Mouse (Mus musculus) kidney, postnatal 0 days (tissue): ENCODE data around the gene Olfr789. TPM values are rescaled to one million over a fixed set of nuclear protein-coding genes. Genes with fewer than 3 reads are reported as not detected.

Source experiments
- ATAC-seq: fragments of 200-750 bp; cut with Nextera tagmentation; replicated peaks from 2 replicates; pipeline ENCODE4 v1.8.0; 2017; ENCODE audit warnings: low read depth, moderate number of reproducible peaks, moderate TSS enrichment, moderate library complexity; ENCODE audit not compliant: low FRiP score
- DNase-seq: peaks from one replicate; pipeline ENCODE4 v3.0.0-alpha.2; 2016; ENCODE audit warnings: low spot score
- H3K27ac ChIP-seq: fragments of 300-500 bp; sonication (generic); 2 replicates; pipeline ENCODE4 v1.5.1; 2014; ENCODE audit warnings: mild to moderate bottlenecking
- H3K27me3 ChIP-seq: fragments of 300-500 bp; sonication (generic); 2 replicates; pipeline ENCODE4 v1.6.1; 2014; ENCODE audit warnings: low read length, mixed read lengths; ENCODE audit not compliant: insufficient read depth
- H3K36me3 ChIP-seq: fragments of 300-500 bp; sonication (generic); 2 replicates; pipeline ENCODE4 v1.6.1; 2014; ENCODE audit warnings: low read length, mixed read lengths; ENCODE audit not compliant: insufficient read depth
- H3K4me1 ChIP-seq: fragments of 300-500 bp; sonication (generic); replicated peaks from 2 replicates; pipeline ENCODE4 v1.6.1; 2014; ENCODE audit warnings: antibody characterized with exemption, low read length, mixed read lengths; ENCODE audit not compliant: insufficient read depth
- H3K4me2 ChIP-seq: fragments of 300-500 bp; sonication (generic); 2 replicates; pipeline ENCODE4 v1.6.1; 2014; ENCODE audit warnings: mild to moderate bottlenecking, low read length, moderate library complexity, mixed read lengths
- H3K4me3 ChIP-seq: fragments of 300-500 bp; sonication (generic); replicated peaks from 2 replicates; pipeline ENCODE4 v1.5.1; 2014; ENCODE audit warnings: low read depth, low read length
- H3K9ac ChIP-seq: fragments of 300-500 bp; sonication (generic); 2 replicates; pipeline ENCODE4 v1.6.1; 2014; ENCODE audit warnings: low read depth, low read length
- H3K9me3 ChIP-seq: fragments of 300-500 bp; sonication (generic); replicated peaks from 2 replicates; pipeline ENCODE4 v1.6.1; 2016; ENCODE audit warnings: low read length, inconsistent platforms, mixed read lengths
- CTCF ChIP-seq: IDR thresholded peaks from 2 replicates; pipeline ENCODE4 v1.5.1; 2016; ENCODE audit warnings: antibody characterized with exemption, low read depth, mild to moderate bottlenecking, moderate library complexity
- WGBS: fragments of 180-500 bp; shearing (Covaris S2); extraction: QIAGEN DNeasy Blood & Tissue Kit; methylation state at CpG from one replicate; pipeline ENCODE4 v1.1.7; 2014; 5-methylcytosine and 5-hydroxymethylcytosine counted together
- polyA plus RNA-seq: library from polyadenylated mRNA; unstranded; fragments of >200 nt; fragmentation: Nextera tagmentation; extraction: Ambion mirVana; gene quantifications from 2 replicates; pipeline ENCODE4 v1.2.1, GENCODE M21; 2015

The Olfr789 gene
- not detected in 2 replicates for polyA plus RNA-seq

DNA sequence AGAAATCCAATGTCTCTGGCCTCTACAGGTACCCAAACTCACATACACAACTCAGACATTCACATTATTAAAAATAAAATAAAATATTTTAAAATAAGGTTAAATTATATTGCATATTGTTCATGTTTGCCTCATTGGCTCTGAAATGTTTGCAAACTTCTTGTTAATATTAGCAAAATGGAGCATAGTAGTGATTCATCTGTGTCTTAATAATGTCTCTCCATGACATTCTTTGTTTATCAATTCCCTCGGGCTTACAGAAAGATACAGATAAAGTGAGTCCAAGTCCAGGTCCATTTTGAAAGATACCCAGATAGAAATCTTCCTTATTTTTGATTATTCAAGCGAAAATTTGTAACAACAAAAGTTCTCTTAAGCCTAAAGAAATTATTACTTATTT lies at the start of gene Olfr789:
Gene Olfr789 (plus strand): TSS at position 301 of the 400 bp plus-strand sequence.
- H3K4me1 ChIP-seq, result no peaks in the 10 kb centered on the region
- H3K27ac ChIP-seq, result no peak within 1 kb of the TSS
- no peaks in the 10 kb centered on the region for H3K36me3 ChIP-seq
- H3K27me3 ChIP-seq, result no peaks in the 10 kb centered on the region
- 58% methylated on average over 2 of the region's 2 CpGs for WGBS
- H3K9ac ChIP-seq, result no peak within 1 kb of the TSS
- H3K4me3 ChIP-seq, result no peak within 1 kb of the TSS
- no peak for TF ChIP-seq CTCF
- H3K4me2 ChIP-seq, result no peak within 1 kb of the TSS
- no peak for DNase-seq
- no peak for ATAC-seq
- no peaks in the 10 kb centered on the region for H3K9me3 ChIP-seq

- H3K9ac ChIP-seq, result no peak within 1 kb of the TSS
- H3K9me3 ChIP-seq, result no peaks in the 10 kb centered on the region
- no peak within 1 kb of the TSS for H3K4me2 ChIP-seq
- no peak for DNase-seq
- H3K36me3 ChIP-seq, result no peaks in the 10 kb centered on the region
- TF ChIP-seq CTCF, result no peak
- no peak within 1 kb of the TSS for H3K27ac ChIP-seq
- no peak for ATAC-seq
- no peaks in the 10 kb centered on the region for H3K4me1 ChIP-seq
- H3K27me3 ChIP-seq, result no peaks in the 10 kb centered on the region
- 78% methylated on average over 3 of the region's 3 CpGs for WGBS
- H3K4me3 ChIP-seq, result no peak within 1 kb of the TSS
These were observed 23.0 kb upstream of the Olfr789 start, which contains the start of gene Olfr787 for GRCm38 (mm10) chr10:129461562-129461961. Gene Olfr787, plus strand, starts transcription at chr10:129461862.

DNA sequence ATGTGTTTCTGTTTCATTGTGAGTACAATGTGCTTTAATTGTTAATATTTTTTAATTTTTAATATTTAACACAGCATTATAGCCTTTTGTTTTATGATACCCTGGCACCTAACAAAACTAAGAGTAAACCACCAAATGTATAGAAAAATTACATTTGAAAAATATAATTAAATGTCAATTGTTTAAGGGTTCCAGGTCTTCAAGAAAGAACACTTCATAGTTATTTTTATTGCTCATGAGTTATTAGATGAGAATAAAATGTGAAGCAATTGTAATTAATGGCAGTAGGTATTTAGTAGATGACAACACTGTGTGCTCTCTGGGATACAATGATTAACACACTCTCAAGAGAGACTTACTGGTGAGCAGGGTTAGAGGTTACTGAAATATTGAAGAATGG lies 13.9 kb upstream of the Olfr789 start, which contains the start of gene Olfr788:
Gene Olfr788 (plus strand): TSS at position 301 of the 400 bp plus-strand sequence.
- Histone ChIP-seq H3K9me3 (no peaks in the 10 kb centered on the region), H3K4me1 (no peaks in the 10 kb centered on the region), H3K4me2 (no peak within 1 kb of the TSS), H3K27me3 (no peaks in the 10 kb centered on the region), H3K4me3 (no peak within 1 kb of the TSS), H3K9ac (no peak within 1 kb of the TSS), H3K36me3 (no peaks in the 10 kb centered on the region), H3K27ac (no peak within 1 kb of the TSS)
- no peak for TF ChIP-seq CTCF
- ATAC-seq (no peak), DNase-seq (no peak)

DNA sequence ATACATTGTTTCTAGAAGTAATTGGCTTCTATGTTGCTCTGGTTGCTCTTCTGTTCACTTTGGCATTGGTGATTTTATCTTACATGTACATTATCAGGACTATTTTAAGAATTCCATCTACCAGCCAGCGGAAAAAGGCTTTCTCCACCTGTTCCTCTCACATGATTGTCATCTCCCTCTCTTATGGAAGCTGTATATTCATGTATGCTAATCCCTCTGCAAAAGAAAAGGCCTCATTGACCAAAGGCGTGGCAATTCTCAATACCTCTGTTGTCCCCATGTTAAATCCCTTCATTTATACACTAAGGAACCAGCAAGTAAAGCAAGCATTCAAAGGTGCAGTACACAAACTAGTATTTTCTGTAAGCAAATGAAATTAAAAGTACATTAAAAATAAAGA lies 11.3 kb upstream of the Olfr789 start:
- no peaks in the 10 kb centered on the region for H3K4me1 ChIP-seq
- no peak overlapping the region for H3K27ac ChIP-seq
- no peaks in the 10 kb centered on the region for H3K9me3 ChIP-seq
- DNase-seq (no peak), ATAC-seq (no peak)
- no peaks in the 10 kb centered on the region for H3K36me3 ChIP-seq
- H3K9ac ChIP-seq, result no peak overlapping the region
- WGBS, result 69% methylated on average over 2 of the region's 2 CpGs
- TF ChIP-seq CTCF, result no peak
- no peak overlapping the region for H3K4me2 ChIP-seq
- H3K4me3 ChIP-seq, result no peak overlapping the region
- H3K27me3 ChIP-seq, result no peaks in the 10 kb centered on the region

- no peak for DNase-seq
- no peaks in the 10 kb centered on the region for H3K27me3 ChIP-seq
- H3K4me2 ChIP-seq, result no peak overlapping the region
- no peak overlapping the region for H3K9ac ChIP-seq
- no peak for ATAC-seq
- H3K4me3 ChIP-seq, result no peak overlapping the region
- TF ChIP-seq CTCF, result no peak
- H3K9me3 ChIP-seq, result no peaks in the 10 kb centered on the region
- H3K27ac ChIP-seq, result no peak overlapping the region
- no peaks in the 10 kb centered on the region for H3K36me3 ChIP-seq
- H3K4me1 ChIP-seq, result no peaks in the 10 kb centered on the region
These were observed 10.8 kb upstream of the Olfr789 start for GRCm38 (mm10) chr10:129473723-129474122.

GRCm38 (mm10) chr10:129490101-129490500 lies 5.5 kb downstream of the Olfr789 start:
- Histone ChIP-seq H3K9me3 (no peaks in the 10 kb centered on the region), H3K36me3 (no peaks in the 10 kb centered on the region), H3K9ac (no peak overlapping the region), H3K4me3 (no peak overlapping the region), H3K4me2 (no peak overlapping the region), H3K4me1 (no peaks in the 10 kb centered on the region), H3K27me3 (no peaks in the 10 kb centered on the region), H3K27ac (no peak overlapping the region)
- ATAC-seq, result no peak
- no peak for TF ChIP-seq CTCF
- 73% methylated on average over 2 of the region's 2 CpGs for WGBS
- DNase-seq, result no peak

GRCm38 (mm10) chr10:129498192-129498591 lies 13.6 kb downstream of the Olfr789 start, which contains the start of gene Olfr790:
Gene Olfr790, plus strand, starts transcription at chr10:129498492.
- Histone ChIP-seq H3K27me3 (no peaks in the 10 kb centered on the region), H3K36me3 (no peaks in the 10 kb centered on the region), H3K9me3 (no peaks in the 10 kb centered on the region), H3K27ac (no peak within 1 kb of the TSS), H3K4me2 (no peak within 1 kb of the TSS), H3K4me3 (no peak within 1 kb of the TSS), H3K9ac (no peak within 1 kb of the TSS), H3K4me1 (no peaks in the 10 kb centered on the region)
- ATAC-seq (no peak), DNase-seq (no peak)
- no peak for TF ChIP-seq CTCF
